Mouse (Mus musculus): Measurements from ENCODE around the gene Ntn4. TPM values are rescaled to one million over a fixed set of nuclear protein-coding genes. Genes with fewer than 3 reads are reported as not detected.
A peak's percentile ranks its signal among the peaks of the same experiment; 100 is the strongest.

Ntn4 gene
- total RNA-seq, 2 experiments from 2014 or later = 14.9 to 24.8 TPM

DNA sequence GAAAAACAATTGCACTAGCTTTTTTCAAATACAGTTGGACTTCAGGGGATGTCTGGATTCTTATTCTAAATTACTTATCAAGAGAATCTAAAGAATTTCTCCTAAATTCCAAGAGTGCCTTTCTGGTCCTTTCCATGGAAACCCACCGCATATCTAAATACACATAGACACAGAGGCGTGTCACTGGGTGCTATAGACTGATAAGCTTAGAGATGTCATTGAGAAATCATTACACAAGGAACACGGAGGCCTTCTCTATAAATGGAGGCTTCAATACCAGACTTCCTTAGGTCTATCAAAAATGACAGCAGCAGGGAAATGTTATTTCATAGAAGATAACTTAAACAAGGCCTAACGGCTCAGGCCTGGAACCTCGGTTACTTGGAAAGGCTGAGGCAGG, 68.0 kb downstream of the Ntn4 start:
- peak; percentile 80 for ATAC-seq (replicated peaks; ENCODE audit: low FRiP score, low TSS enrichment, poor library complexity, severe bottlenecking)

DNA sequence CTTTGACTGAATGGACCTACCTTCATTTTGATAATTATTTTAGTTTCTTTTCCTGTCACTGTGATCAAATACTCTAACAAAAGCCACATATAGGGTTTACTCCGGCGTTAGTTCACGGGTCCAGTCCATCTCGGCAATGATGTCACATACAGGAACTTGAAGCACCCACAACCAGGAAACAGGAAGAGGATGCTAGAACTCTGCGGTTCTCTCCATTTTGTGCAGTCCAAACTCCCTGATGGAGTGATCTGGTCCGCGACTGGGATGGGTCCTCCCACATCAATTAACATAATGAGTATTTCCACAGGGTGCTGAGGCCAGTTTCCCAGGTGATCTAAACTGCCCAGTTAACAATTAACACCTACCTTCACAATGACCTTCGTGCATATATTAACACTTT, 69.1 kb downstream of the Ntn4 start:
- no peak for ATAC-seq (replicated peaks; ENCODE audit: low FRiP score, low TSS enrichment, poor library complexity, severe bottlenecking)

DNA sequence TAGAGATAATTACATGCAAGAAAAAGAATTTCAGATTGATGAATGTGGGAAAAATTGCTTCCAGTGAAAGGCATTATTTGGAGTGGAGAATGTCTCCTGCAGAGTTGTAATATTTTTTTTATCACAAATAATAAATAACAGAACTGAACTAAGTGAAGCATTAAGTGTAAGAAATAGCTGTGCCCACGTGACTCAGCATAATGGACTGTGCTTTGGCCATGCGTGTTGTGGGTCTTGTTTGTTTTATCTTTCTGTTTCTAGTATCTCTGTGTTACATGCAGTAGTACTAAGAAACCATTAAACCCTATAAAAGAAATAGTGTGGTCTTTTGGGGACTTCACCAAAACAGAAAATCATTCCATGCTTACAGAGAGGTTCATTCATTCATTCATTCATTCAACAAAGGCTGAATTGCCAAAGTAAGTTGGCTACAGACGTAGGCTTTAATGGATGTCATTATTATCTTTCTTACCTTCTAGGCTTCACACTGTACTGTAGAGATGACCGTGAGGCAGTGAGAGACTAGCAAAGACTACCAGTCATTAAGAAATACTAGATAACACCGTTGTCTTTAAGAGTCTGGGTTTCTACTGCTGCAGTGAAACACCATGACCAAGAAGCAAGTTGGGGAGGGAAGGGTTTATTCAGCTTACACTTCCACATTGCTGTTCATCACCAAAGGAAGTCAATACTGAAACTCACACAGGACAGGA, 81.3 kb downstream of the Ntn4 start:
- peak; percentile 64; the same call in 1 of the 2 replicates for ATAC-seq (replicated peaks; ENCODE audit: low FRiP score, low TSS enrichment, poor library complexity, severe bottlenecking)

DNA sequence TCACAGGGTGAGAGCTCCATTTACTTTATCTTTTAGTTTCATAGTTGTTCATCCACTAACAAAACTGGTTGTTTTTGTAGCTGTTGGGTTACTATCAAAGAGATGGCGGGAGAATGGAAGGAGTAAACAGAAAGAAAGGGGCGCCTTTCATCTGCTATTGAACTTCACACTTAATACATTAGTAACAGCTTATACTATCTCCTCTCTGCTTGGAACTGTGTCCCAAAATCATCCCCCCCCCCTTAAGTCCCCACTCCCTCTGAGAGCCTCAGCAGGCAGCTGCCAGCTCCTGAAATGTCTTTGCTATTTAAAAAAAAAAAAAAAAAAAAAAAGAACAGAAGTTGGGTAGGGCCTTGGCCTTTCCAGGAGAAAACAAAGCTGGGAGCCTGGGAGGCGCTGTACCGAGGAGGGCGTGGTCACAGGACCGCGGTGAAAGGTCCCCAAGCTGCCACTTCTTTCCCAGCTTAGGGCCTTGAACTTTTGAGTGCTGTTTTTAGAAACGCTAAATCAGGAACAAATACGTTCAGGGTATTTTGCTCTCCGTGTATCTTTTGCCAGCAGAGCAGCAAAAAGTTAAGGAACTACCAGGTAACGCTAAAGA, 83.6 kb downstream of the Ntn4 start:
- 0 out of 2 replicates have a peak, but pooled peaks have one; percentile 41 for ATAC-seq (replicated peaks; ENCODE audit: low FRiP score, low TSS enrichment, poor library complexity, severe bottlenecking)

DNA sequence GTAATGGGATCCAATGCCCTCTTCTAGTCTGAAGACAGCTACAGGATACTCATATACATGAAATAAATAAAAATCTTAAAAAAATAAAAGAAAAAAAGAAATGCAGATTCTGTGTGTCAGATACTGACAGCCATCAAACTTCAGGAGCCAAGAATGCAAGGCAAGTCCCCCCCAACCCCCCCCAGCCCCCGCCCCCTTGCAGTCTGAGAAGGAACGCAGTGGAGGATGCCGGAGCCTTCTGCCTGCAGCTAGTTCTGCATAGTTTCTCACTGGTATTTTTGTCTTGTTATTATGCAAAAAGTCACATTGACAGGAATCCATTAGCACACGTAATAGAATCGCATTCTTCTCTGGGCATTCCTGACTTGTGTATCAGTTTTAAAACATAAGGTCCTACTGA, 87.7 kb downstream of the Ntn4 start:
- ATAC-seq (replicated peaks; ENCODE audit: low FRiP score, low TSS enrichment, poor library complexity, severe bottlenecking) = no peak

DNA sequence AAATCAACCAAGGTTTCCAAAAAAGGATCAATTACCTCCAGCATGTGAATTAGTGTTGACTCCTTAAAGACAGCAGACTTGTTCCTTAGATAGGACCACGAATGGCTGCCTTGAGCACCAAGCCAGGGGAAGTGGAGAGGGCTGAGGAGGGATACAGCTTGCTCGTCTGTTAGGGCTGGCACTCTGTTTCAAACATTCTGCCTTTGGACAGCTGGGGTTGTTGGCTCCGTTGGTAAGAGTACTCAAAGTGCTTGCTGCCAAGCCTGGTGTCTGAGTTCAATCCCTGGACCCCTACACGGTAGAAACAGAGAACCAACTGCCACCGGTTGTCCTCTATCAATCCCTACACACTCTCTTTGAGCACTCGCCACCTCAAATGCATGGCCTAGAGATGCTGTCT, 90.0 kb downstream of the Ntn4 start:
- no peak for ATAC-seq (replicated peaks; ENCODE audit: low FRiP score, low TSS enrichment, poor library complexity, severe bottlenecking)

DNA sequence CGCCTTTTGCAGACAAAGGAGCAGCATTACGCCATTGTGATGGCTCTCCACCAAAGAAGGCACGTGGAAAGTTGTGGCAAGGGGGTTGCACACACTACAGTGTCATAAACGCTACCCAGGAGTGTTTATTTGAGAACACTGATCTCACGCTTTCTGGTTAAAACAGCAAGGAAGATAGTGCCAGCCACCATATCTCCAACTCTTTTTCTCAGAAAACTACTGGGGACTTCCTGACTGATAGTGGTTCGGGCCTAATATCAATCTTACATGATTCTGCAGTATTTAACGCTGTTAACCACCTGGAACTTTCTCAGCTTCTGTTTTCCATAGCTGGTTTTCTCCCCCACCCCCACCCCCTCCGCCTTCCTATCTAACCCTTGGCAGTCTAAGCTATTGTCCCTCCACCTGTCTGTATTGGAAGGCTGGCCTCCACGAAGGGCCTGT, 90.8 kb downstream of the Ntn4 start:
- ATAC-seq (replicated peaks; ENCODE audit: low FRiP score, low TSS enrichment, poor library complexity, severe bottlenecking) = peak; percentile 90

DNA sequence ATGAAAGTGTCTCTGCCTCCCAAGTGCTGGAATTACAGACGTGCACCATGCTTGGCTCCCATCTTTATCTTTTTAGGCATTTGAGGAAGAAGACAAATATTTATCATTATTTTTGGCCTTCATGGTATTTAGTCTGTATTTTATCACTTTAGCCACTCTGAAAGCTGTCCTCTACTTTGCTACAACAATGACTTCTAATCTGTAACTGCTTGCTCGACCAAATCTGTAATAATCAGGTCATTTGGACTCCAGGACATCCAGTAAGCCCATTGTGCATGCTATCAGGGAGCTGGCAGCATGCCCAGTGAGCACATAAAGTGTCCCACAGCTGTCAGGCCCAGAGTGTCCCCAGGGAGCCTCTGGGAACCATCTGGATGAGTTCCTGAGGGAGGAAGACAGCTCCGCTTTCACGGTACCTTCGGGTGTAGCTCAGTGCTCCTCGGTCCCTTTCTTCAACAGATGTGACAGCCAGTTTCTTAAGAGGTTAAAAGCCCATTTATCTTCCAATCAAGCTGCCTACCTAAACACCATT, 95.7 kb downstream of the Ntn4 start:
- ATAC-seq (replicated peaks; ENCODE audit: low FRiP score, low TSS enrichment, poor library complexity, severe bottlenecking) = 0 out of 2 replicates have a peak, but pooled peaks have one; percentile 25

DNA sequence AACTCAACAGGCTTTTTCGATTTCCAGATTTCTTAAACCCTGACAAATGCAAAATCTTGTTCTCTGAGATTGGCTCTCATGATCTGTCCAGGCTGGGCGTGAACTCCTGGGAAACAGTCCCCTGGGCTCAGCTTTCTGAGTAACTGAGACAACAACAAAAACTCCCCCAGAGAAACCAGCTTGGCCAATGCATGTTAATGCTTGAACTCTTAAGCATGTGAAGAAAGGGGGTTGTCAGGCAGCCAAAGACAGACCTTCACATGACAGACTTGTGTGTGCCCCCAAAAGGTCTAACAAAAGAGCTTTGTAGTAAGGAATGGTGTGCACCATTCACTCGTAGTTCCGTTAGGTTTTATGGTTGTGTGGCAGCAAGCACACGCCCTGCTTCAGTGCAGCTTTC, 96.6 kb downstream of the Ntn4 start:
- ATAC-seq (replicated peaks; ENCODE audit: low FRiP score, low TSS enrichment, poor library complexity, severe bottlenecking) = no peak

DNA sequence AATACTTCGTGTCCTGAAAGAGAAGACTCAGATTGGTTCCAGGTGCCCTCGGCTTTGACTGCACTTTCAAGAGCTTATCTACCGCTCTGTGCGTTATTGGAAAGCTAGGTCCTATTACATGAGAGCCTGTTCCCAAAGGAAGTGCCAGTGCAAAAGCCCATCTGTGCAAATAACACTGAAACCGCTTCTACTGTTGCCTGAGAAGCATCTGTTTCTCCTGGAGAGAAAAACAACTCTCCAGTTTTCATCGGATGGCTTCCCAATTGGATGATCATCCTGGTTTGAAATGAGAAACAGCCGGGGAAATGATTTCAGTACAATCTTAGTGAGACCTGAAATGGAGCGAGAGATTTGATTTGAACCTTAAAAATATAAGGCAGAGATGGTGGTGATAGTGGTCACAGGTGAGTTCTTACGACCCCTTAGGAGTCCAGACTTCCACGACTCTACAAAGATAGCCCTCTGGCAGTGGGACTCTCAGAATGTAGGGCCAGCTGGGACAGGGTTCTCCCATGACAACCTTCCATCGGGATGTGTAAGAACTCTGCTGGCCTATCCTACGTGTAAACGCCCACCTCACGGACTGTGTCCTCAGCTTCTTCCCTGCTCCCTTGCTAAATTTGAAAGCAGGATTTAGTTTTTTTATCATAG, 101.1 kb downstream of the Ntn4 start:
- no peak for ATAC-seq (replicated peaks; ENCODE audit: low FRiP score, low TSS enrichment, poor library complexity, severe bottlenecking)

DNA sequence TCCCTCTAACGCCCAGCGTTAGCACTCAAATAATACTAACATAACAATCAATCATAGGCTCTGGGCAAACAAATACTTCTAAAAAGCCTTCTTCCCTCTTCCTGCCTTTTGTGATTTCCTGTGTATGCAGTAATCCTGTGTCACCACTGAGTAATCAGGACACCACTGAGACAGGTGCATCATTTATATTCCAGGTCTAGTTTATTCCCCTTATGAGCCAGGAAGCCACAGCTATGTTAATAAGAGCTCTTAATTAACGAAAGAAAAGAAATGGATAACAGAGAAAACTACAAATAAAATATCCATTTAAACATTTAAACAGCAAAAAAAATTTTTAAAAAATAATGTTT, 101.6 kb downstream of the Ntn4 start:
- ATAC-seq (replicated peaks; ENCODE audit: low FRiP score, low TSS enrichment, poor library complexity, severe bottlenecking) = no peak

DNA sequence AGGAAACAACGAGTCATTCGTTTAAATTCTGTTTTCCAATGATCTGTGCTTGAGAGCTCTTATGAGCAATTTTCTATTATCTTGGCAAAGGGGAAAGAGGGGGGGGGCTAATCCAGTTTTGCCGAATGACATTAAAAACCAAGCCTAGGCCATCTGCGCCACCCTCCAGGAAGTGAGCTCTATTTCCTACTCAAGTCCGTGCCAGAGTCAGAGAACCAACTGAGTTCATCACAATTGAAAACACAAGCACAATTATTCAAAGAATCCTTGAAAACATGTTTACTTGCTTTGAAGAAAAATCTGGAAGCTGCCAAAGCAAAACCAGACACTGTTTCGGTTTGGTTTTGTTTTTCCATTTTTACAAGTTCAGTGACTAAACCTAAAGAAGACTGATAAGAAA, 102.1 kb downstream of the Ntn4 start:
- ATAC-seq (replicated peaks; ENCODE audit: low FRiP score, low TSS enrichment, poor library complexity, severe bottlenecking) = no peak

DNA sequence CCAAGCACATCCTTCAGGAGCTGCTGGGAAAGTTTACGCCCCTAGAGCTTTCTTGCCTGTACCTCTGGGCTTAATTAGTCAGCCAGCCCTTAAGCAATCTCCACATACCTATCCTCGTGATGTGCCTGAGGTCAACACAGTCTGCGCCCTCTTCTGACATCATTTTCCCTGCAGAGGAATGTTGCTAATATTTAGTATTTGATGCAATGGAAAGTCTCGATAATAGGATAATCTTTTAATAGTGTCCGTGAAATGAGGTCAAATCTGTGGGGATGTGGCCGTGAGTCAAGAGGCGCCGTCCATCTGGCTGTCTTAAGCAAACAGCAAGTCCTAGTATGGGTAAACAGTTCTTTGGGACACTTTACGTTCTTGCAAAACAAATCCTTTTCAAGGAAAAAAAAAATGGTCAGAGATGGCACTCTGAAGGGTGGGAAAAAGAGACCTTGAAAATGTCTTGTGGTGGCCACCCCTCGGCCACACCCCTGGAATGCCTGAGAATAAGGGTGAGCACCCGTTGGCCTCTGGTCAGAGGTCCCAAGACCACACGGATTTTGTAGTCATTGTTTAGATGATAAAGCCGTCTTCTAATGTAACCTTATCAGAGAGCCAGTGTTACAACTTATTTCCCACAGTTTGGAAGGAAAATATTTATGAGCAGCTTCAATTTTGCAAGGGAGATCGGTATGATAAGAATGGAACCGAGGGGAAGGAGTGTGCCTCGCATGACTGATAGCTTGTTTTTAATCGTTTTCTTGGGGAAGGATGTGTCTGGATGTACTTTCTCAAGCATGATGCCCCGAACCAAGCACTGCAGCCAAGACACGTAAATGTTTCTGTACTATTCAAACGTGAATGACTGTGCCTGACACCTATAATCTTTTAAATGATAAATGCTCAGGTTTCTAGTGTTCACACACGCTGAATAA, 109.0 kb downstream of the Ntn4 start:
- peak; percentile 47; the same call in 1 of the 2 replicates for ATAC-seq (replicated peaks; ENCODE audit: low FRiP score, low TSS enrichment, poor library complexity, severe bottlenecking)

DNA sequence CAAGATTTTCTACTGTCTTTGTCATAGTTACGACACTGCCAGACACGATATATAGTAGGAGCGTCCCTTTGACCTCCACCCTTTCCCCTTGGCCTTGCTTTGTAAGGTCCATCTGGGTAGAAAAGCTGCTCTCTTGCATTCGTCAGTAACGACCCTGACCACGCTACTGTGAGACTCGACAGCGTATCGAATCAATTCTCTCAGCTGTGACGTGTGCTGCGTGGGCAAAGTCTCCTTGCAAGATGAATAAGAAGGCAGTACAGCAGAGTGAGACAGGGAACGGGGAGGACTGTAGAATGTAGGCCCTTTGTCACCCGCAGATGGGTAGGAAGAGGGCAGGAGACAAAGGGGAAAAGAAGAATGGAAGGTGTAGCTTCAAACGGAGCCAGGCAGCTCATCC, 110.8 kb downstream of the Ntn4 start:
- no peak for ATAC-seq (replicated peaks; ENCODE audit: low FRiP score, low TSS enrichment, poor library complexity, severe bottlenecking)

DNA sequence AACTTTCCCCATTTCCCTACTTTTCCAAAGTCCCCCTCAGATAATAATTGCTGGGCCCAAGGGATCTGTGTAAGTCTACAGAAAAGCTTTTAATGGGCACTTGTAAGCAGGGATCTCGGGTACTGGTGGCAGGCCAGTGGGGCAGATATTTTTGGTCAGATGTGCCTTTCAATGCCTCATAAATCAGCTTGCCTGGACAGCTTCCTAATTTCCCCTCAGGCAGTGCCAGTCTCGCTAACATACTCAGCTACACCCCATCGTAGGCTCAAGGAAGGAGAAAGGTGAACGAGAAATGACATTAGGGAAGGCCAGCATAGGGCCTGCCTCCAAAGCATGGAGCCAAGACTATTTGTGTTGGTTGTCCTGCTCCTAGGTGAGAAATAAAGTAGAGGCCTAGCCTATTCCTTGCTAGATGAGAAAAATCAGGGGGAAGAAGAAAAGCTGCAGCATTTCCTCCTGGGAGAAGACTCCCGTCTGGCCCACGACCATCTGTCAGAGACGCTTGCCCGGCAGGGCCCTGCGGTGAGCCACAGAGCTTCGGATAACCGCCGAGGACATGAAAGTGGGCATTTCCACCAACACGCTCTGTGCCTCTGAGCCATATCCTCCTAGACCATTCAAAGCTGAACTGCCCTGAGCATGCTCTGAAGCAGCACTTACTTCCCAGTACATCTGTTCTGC, 113.4 kb downstream of the Ntn4 start:
- ATAC-seq (replicated peaks; ENCODE audit: low FRiP score, low TSS enrichment, poor library complexity, severe bottlenecking) = no peak

DNA sequence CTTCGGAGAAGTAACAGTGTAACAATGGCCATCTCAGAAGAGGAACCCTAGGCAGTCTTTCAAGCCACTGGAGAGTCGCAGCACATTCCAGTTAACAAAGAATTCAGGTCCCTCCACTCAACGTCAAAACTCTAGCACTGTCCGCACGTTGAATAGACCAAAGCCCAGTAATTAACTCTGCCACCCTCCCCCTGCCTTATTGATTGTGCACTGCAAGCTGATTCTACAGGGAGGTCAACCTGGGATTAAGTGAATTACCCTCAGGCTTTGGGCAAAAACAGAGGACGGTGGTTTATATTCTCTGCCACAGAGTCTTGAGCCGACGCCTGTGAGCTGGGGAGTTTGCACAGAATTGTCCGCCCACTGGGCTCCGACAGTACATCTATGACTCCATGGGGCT, 115.7 kb downstream of the Ntn4 start:
- ATAC-seq (replicated peaks; ENCODE audit: low FRiP score, low TSS enrichment, poor library complexity, severe bottlenecking) = no peak

DNA sequence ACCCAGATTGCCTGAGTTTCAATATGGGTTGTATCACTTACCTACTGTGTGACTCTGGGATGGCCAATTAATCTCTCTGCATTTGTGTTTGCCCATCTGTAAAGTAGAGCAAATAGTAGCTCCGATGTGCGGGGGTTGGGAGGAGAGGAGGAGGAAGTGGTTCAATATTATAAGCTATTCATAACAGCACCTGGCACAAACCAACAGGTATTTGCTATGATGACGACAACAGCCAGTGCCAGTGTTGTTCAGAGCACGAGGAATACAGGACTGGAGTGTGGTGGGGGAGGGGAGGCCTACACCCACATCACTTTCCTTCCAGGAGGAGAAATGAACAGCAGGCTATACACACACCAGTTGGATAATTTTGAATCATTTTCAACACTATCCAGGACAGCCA, 119.2 kb downstream of the Ntn4 start:
- ATAC-seq (replicated peaks; ENCODE audit: low FRiP score, low TSS enrichment, poor library complexity, severe bottlenecking) = no peak

DNA sequence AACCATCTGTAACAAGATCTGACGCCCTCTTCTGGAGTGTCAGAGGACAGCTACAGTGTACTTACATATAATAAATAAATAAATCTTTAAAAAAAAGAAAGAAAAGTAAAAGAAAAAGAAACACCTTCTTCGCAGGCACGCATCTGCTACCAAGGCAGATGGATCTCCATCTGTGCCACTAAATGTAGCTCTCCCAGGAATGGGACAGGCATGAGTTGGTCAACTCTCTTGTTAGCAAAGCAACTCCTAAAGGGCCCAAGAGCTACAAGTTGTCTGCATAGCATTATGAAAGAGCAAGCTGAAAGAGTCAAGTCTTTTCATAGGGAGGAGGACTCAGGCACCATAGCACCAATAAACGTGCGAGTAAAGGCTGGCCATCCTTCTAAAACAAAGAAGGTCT, 119.9 kb downstream of the Ntn4 start:
- ATAC-seq (replicated peaks; ENCODE audit: low FRiP score, low TSS enrichment, poor library complexity, severe bottlenecking) = no peak

DNA sequence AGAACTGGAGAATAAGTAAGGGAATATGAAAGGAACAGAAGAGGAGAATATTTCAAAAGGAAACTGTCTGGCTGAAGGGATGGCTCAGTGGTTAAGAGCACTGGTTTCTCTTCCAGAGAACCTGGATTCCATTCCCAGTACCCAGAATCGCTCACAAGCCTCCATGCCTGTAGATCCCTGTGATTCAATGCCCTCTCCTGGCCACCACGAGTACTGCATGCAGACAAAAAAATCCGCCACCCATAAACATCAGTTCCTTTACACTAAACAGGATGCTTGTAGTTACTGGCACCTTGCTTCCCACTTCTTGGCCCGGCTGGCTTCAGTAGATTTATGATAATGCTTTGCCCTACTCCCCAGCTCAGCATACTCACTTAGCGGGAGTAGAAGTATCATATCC, 122.6 kb downstream of the Ntn4 start:
- ATAC-seq (replicated peaks; ENCODE audit: low FRiP score, low TSS enrichment, poor library complexity, severe bottlenecking) = 0 out of 2 replicates have a peak, but pooled peaks have one; percentile 55

Measured in megakaryocyte-erythroid progenitor cell, adult 5-6 weeks (primary cell).